Mouse (Mus musculus) erythroblast, adult 5-6 weeks (primary cell): ENCODE results near the gene Fam118b. TPM values are rescaled to one million over a fixed set of nuclear protein-coding genes. Genes with fewer than 3 reads are reported as not detected.

ENCODE experiments used
- ATAC-seq: replicated peaks from 2 replicates; pipeline ENCODE4 v1.8.0; 2016; ENCODE audit warnings: moderate number of reproducible peaks, mild to moderate bottlenecking, moderate TSS enrichment, inconsistent platforms; ENCODE audit not compliant: poor library complexity, low FRiP score, severe bottlenecking
- total RNA-seq, 2 experiments: library from RNA; stranded (forward) in 1 of 2; stranded (reverse) in 1 of 2; fragments of 150-400 nt in 1 of 2; fragments of 200-764, 138-1000 nt in 1 of 2; gene quantifications; 2 replicates each; pipeline versions ENCODE4 v1.2.3 to v1.2.4; 2015 to 2017; ENCODE audit warnings: low replicate concordance in 2 of 2

Fam118b gene
- total RNA-seq, 2 experiments from 2014 or later = 2.8 to 3.3 TPM

DNA sequence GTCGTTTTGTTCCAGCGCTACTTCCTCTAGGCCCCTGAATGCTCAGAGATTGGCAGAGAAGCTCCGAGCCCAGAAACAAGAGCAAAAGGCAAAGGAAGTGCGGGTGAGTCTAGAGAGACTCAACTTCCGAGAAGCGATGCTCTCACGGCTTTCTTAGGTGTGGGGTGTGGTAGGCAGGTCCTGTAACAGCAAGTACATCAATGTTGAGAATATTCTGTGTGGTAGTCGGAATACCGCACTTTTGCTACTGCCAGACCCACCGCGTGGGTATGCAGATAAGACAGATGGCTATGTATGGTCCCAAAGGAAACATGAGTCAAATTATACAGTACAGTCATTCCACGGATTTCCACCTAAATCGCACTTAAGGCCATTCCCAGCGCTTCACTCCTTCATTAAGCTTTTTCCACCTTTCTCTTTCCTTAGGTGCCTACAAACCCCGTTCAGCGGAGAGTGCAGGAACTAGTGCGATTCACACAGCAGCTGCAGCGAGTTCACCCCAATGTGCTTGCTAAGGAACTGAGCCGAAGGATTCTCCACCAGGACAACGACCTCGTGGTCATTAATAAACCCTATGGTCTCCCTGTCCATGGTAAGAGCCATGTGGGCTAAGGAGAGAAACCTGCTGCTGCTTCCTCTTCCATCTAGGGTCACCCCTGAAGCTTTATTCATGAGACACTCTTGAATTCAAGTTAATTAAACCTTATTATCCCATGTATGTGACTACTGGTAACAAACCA, 541 bp upstream of the Fam118b start:
- ATAC-seq = peak; percentile 24

GRCm38 (mm10) chr9:35264509-35264908, 3.1 kb downstream of the Fam118b start:
- no peak for ATAC-seq

- no peak for ATAC-seq
These were observed 4.2 kb downstream of the Fam118b start for GRCm38 (mm10) chr9:35263431-35263830.

DNA sequence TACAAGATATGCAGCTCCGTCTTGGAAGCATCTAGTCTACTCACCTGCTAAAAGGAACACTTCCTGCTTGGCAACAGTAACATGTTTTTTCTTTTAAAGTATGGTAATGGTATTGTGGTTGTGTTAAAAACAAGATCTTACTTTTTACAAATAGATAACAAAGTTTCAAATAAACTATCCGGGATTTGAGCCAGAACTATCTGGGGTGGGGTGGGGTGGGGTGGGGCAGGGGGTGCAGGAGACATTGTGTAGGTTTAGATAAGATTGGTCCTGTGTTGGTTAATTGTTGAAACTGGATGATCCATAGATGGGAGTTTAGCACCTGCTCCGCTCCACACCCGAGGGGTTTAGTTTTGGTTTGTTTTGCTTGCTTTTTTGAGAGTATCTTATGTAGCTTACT, 5.2 kb downstream of the Fam118b start:
- no peak for ATAC-seq

DNA sequence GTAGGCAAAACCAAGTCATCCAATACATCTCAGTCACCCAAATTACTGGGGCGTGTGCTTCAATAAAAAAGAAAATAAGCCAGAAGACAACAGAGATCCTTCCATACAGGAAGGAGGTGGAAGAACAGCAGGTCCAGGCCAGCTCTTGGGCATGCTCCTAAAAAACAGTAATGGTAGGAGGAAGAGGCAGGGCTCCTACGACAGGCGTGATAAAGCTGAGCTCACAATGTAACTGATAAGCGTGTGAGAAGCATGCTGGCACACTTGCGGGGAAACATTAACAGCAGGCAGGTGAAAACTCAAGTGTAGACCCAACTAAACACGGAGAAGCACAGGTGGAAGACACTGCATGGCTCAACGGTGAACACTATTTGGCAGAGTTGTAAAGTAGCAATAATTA, 10.2 kb downstream of the Fam118b start:
- no peak for ATAC-seq

- ATAC-seq = no peak
These were observed 18.1 kb downstream of the Fam118b start for GRCm38 (mm10) chr9:35249476-35249875.

DNA sequence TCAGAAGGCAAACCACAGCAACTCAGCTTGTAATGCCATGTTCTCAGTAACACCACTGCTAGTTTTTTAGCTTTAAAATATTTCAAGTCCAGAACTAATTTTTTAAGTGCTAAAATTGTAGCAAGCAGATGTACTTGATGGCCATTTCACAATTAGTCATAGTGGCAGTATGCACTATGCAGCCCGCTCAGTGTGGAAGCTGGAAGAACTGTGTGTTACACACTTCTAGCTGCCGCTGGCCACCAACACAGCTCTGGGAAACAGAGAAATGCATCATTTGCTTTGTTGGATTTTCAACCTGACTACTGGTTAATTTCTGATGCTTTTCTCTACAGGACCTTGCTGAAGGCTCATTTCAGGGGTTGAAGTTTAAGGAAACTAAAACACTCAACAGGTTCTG, 20.2 kb downstream of the Fam118b start:
- no peak for ATAC-seq

GRCm38 (mm10) chr9:35239734-35240133, 27.9 kb downstream of the Fam118b start:
- ATAC-seq = no peak

DNA sequence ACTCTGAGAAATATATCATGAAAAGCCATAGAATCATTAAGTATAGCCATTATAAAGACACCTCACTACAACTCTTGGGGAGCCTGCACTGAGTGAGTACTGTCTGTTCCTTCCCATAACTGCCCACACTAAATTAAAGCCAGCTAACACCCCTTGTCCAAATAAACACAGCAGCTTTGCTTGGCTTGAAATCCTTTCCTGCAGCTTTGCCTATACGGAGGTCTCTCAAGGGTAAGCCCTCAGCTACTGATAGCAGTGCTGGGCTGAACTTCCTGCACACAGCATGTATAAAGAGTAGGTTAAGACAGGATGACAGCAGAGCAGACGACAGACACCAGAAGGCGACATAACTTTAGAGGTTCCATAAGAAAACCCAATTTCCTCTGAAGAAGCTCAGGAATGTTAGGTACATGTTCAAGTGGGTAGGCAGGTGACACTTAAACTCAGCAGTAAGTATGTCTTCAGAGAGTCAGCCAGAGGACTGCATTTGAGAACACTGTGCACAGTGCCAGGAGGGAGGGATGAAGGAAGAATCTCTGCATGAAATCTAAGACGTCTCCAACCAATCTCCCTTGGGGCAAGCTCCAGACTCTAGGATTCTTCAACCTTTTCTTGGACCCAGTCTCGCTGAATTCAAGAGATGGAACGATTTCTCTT, 28.6 kb downstream of the Fam118b start:
- no peak for ATAC-seq

DNA sequence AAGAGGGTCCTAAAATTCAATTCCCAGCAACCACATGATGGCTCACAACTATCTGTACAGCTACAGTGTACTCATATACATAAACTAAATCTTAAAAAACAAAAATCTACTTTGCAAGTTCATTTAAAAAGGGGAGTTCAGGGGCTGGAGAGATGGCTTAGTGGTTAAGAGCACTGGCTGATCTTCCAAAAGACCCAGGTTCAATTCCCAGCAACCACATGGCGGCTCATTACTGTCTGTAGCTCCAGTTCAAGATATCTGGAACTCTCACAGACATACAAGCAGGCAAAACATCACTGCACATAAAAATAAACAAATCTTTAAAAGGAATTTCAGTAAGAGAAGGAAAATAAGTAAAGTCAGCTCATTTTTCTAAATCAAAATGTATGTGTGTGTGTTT, 29.2 kb downstream of the Fam118b start:
- ATAC-seq = no peak

- ATAC-seq = no peak
These were observed 31.6 kb downstream of the Fam118b start for GRCm38 (mm10) chr9:35235996-35236395.

GRCm38 (mm10) chr9:35228671-35229070, 38.9 kb downstream of the Fam118b start:
- no peak for ATAC-seq

DNA sequence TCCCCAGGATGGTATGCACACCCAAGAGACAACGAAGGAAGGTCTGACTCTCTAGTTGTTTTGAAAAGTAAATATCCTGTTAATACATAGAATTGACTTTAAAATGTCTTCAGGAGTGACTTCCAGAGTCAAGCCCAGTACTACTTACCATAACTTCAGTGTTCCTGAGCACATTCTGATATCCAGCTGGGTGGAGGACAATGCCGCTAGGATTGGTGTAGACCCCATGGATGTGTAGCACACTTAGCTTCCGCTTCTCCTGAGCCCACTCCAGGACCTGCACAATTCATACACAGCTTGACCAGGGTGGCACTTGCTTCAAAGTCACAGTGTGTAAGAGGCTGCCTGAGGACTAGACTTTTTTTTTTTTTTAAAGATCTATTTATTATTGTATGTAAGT, 44.1 kb downstream of the Fam118b start:
- no peak for ATAC-seq

DNA sequence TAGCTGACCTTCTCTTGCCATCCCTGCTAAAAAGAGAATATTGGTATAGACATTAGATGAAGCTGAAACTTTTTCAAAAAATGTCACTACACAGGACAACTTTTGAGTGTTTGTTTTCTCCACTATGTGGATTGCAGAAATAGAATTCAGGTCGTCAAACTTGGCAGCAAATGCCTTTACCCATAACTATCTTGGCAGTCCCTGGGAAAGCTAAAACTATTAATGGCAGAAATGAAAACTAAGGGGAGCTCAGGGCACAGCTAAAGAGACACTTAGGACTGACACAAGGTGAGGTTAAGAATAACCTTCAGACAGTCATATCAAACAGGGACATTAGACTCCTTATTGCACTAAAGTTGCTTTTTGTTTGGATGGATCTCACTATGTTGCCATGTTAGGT, 49.6 kb downstream of the Fam118b start:
- no peak for ATAC-seq

GRCm38 (mm10) chr9:35211573-35212511, 55.8 kb downstream of the Fam118b start:
- ATAC-seq = no peak

GRCm38 (mm10) chr9:35210542-35211474, 56.8 kb downstream of the Fam118b start, which contains the start of gene Foxred1:
Gene Foxred1, minus strand, starts transcription at chr9:35211055.
- peak; percentile 97 for ATAC-seq

DNA sequence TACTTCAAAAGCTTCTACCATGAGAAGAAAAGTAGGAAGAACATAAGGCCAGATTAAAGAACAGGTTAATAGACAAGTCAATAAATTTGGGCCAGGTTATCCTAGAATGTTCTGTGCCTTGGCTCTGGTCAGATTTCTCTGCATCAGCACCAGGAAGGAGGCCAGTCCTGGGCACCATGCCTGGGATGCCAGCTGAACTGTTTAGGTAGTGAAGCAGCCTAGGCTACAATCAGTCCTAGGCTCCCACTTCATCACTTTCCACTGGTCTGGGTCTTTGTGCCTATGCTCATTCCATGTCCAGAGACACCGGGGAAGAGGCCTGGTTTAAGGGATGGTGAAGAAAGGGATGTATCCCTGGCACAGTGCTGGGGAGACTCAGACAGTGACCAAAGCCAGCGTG, 63.2 kb downstream of the Fam118b start:
- no peak for ATAC-seq

- ATAC-seq = no peak
These were observed 64.1 kb downstream of the Fam118b start for GRCm38 (mm10) chr9:35203536-35203935.

DNA sequence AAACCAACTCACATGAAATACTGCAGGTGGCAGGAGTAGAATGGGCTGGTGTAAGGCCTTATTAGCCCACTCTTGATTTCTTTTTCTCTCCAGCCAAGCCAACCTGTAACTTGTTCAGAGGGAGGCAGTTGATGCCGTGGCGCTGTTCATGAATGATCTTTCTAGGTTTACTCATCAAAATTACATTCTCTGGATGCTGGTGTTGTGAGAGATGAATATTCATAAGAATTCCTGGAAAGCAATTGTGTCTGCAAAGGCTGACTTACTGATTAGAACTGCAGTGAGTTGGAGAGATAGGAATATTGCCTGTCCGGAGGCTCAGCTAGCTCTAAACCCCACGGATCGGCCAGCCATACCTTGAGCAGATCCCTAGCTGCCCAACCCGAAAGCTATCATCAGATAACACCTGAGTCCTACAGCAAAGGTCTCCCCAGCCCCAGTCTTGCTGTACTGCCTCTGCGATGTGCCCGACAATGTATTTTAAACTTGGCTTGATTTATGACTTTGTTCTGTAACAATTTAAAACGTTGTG, 67.0 kb downstream of the Fam118b start:
- ATAC-seq = peak; percentile 13; the same call in 1 of the 2 replicates
